Mouse (Mus musculus): ENCODE results near the gene Tgif1.

GRCm38 (mm10) chr17:70815001-70815400, 38.3 kb downstream of the Tgif1 start:
- TF ChIP-seq CTCF (IDR thresholded peaks at IDR 0.05; ENCODE audit: low read depth, low read length) = no peak
- TF ChIP-seq TAL1 (conservative IDR thresholded peaks at IDR 0.05; ENCODE audit: low read depth, low read length) = no peak

Measured in G1E (cell line).